Mouse (Mus musculus): ENCODE data around the gene Tnnt2.

Tnnt2 gene

DNA sequence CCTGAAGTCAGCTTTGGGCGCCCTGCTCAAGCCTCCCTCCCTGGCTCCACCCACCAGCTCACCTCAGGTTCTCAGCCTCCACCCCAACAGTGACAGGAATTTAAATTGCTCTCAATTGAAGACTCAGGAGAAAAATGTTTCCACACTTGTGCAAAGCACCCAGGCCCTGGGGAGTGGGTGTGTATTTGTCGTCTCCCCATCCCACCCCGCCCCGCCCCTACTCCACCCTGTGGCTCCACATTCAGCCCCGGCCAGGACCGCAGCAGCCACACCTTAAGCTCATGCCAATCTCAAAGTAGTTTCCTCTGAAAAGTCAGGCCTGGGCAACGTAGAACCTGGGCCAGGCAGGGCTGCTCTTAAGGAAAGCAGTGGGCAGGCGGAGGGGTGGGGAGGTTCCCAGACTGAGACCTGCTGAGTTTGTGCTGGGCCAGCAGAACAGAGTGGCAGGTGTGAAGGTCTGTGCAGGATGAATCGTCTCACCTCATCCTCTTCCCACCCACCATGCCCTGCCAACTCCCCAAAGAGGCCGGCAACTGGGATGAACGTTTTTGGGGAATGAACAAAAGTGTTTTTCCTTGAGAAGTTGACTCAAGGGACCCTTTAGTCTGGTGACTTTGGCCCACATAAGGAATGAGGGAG is 21.1 kb downstream of the Tnnt2 start:
- DNase-seq = no peak

DNA sequence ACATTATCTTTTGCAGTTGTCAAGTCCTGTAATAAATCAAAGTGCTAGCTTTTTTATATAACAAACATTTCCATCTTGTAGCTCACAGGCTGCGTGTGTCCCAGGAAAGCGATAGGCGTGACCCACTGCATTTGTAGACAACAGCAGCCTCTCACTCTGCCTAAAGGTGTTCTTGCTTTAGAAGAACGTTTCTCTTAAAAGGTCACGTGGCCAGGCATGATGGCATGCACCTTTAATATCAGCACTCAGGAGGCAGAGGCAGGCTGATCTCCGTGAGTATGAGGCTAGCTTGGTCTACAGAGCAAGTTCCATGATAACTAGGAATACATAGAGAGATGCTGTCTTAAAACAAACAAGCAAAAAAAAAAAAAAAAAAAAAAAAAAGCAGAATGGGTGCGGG is 22.4 kb downstream of the Tnnt2 start:
- DNase-seq = no peak

DNA sequence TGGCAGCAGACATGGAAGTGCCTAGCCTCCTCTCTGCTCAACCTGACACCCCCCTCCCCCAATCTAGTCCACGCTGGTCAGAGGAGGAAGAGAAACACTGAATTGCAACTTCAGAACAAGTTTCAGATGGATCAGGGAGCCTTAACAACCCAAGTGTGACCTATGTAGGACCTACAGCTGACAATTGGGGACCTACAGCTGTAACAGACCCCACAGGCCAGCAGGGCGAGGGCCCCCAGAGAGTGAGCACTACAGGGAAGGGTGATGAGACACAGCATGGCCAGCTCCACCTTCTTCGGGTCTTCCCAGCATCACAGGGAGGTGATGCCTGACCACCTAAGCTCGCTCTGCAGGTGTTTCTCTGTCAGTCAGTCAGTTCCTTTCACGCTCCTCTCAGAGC is 24.9 kb downstream of the Tnnt2 start:
- DNase-seq = no peak

DNA sequence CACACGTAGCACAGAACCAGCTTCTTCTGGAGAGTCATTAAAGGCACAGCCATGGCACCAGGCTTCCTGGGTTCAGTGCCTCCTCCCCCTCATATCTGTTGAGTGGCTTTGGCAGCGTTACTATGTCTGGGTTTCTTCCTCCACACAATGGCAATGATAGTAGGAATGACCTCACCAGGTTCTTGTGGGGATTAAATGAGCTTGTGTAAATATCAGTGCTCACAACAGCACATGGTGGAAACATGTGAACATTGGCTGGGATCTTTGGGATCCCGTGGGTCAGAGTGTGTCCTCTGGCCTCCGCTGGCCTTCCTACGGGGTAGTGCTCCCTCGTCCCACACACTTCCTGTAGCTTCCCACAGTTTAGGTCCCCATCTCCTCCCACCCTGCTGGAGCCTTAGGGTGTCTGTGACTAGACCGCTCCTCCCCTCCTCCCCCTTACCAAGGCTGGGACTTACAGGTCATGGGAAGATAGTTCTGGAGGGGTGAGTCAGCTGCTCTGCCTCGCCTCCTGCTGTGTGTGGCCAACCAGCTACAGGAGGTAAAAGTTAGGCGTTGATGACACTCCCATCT is 25.9 kb downstream of the Tnnt2 start:
- no peak for DNase-seq

DNA sequence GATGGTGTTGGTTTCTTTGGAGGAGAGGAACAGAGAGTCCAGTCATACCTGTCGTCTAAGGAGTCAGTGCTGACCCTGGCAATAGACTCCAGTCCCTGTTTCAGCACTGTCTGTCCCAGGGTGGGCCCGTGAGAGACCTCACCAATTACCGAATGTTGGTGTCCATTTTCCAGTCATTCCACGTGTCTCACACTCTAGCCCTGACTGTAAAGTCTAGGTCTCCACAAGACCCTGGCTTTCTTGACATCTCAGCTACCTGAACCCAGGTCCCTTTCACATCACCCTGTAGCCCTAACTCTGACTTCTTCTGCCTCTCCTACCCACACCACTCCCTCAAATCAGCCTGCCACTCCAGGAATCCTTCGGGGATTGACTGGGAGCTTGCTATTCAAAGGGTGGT is 26.4 kb downstream of the Tnnt2 start:
- no peak for DNase-seq

DNA sequence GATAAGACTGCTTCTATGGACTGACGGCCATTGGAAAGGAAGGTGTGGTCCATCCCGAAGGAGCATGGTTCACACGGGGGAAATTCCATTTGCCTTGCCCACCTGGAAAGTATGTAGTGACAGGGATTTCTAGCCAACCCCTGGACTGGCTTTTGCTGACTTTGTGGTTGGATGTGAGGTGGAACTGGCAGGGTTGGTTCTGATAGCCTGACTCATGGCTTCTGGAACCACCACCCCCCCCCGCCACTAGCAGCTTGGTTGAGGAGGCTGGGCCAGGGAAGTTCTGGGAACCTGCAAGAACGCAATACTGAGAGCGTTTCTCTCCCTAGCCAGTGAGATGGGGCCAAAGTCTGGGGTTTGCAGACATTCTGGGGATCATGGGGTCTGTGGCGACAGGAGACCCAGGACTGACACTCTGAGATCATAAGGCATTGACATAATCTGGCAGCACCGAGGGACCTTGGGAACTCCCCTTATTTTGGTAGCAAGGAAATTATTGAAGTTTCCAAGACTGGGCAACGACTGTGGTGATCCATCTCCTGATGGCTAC is 27.7 kb downstream of the Tnnt2 start:
- DNase-seq = no peak

DNA sequence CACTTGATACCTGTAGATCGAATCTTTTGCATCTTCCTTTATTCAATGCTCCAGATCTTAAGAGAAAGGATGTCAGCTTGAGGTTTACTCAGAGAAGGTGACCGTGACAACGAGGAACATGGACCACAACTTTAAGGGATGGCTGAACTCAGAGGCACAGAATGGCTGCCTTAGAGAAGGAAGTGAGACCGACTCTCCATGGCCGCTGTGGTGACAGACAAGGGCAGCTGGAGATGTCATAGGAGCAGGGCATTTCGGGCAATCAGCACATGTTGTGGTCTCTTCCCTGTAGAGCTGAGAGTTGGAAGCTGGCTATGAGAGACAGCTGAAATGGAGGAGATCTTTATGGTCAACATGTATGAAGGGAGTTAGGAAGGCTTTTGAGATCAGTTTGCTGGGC is 28.7 kb downstream of the Tnnt2 start:
- DNase-seq = no peak

DNA sequence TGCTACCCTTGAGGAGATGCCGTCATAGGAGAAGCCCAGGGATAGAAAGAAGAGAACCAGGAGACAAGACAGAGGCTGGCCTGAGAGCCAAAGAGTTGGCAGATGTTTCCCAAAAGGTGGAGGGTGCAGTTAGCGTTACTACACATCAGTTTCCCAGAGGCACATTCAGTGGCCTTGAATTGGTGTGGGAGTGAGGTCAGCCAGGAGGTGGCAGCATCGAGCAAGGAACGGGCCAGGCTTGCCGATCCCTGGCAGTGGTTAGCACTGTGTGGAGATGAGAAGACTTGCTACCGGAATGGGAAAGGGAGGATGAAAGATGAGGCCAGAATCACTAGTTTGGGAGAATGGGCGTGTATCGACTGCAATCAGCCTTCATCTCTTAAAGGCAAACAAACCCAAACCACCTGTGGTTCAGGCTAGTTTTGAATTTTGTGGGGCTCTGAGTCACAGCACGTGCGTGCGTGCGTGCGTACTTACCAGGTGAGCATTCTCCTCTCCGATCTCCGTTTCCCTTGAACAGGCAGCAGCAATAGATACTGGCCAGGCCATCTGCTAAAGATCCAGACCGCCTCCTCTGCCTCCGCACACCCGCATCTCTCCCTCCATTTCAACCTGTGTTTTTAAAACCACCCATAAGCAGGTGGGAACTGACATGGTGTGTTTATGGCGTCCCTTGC is 29.5 kb downstream of the Tnnt2 start:
- peak; percentile 77 for DNase-seq

DNA sequence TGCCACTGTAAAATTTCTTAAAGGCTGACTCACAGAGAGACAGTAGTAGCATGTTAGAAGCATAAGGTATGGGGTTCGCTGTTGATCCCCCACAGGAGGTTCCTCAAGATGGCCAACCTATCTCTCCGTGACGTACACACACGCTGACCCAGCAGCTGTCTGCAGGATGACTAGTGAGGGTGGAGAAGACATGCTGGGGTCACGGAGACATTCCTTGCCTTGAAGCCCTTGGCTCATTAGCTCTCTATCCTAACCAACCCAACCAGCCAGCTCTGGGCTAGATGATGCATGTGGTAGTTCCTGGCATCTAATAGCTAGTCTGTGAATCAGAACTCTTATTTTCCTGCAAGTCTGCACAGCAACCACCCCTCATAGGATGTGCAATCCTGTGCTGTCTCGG is 32.4 kb downstream of the Tnnt2 start:
- DNase-seq = no peak

DNA sequence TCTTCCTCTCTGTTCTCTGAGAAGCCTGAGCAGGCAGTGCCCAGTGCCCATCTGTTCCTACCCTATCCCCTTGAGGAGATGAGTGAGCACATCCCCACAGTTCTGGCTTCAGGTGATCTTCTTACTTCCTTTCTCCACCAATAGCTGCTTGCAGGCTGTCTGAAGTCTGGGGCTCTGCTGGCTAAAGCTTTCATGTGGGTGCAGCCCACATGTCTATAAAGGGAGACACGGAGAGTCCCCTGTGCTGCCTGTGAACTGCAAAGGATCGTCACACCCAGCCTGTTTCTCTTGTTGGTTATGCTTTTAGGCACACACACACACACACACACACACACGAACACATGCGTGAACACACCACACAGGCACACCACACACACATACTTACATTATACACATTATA is 36.8 kb downstream of the Tnnt2 start:
- DNase-seq = no peak

DNA sequence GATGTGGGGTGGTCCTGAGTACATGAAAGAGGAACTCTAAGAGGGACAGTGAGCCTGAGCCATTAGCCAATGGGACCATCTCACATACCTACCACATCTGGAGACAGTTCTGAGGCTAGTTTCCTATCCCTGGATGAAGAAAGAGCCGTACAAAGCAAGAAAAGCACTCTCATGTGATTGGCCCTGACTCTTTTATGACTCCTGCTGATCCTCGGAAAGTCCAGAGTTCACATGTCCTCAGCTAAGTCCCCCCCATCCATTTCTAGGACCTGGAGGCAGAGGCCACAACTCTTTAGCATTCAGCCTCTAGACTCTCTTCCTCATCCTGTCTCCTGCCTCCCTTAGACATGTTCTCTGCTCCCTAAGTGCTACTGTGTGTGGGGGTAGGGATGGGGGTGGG is 41.1 kb downstream of the Tnnt2 start:
- no peak for DNase-seq

DNA sequence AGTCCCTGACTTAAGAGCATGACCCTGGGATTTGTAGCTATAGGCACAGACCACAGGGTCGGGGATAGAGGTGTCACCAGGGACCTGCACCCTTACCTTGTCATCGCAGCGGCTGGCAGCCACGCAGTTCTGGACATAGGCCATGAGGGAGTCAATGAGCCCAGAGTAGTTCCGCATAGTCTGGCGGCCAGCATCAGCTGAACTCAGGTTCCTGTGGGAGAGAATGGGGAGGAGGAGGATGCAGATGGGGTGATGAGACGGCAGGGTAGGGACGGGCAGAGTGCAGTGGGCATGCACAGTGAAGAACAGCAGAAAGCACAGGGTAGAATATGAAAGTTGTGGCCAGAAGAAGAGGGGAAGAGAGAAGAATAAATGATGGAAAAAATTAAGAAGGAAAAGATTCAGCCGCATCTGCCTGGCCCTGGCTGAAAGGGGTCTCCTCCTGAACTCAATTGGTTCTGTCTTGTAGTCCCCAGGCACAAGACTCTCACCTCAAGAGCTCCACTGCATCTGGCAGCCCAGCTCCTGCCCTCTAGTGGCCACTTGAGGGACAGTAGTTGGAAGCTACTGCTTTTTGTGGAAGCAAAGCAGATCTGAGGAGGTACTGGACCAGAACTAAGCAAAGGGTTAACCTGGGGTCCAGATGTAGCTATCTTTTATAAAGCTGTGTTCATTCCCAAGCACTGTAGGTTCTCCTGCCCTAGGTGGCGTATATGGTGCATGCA is 46.4 kb downstream of the Tnnt2 start:
- DNase-seq = peak; percentile 35

DNA sequence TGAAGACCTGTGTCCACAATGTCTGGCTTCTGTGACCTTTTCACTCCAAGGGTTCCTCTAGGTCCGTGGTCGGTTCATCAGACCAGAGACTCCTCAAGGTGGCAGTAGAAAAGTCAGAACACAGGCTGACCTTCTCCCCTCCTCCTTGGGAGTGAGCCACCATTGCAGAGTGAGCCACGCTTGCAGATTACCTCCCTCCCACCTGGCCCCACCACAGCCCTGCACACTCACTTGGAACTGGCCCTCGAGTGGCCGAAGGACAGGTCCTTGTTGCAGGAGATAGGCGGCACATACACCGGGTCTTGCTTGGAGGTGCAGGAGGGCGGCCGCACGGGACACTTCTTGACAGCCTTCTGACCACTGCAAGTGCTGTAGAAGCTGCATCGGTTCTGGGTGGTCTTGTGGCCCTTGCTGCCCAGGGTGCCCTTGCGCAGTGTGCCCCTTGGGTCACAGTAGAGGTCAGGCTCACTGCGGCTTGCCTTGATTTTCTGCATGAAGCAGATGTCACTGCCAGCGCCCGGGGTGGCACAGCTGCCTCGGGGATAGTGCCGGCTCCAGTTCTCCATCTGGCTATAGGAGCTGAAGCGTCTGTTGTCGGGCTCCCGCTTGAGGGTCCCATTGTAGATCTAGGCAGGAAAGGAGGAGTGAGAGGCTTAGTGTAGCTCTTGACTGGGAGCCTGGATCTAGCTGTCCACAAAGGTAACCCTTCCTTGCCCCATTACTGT is 53.5 kb downstream of the Tnnt2 start:
- DNase-seq = no peak

DNA sequence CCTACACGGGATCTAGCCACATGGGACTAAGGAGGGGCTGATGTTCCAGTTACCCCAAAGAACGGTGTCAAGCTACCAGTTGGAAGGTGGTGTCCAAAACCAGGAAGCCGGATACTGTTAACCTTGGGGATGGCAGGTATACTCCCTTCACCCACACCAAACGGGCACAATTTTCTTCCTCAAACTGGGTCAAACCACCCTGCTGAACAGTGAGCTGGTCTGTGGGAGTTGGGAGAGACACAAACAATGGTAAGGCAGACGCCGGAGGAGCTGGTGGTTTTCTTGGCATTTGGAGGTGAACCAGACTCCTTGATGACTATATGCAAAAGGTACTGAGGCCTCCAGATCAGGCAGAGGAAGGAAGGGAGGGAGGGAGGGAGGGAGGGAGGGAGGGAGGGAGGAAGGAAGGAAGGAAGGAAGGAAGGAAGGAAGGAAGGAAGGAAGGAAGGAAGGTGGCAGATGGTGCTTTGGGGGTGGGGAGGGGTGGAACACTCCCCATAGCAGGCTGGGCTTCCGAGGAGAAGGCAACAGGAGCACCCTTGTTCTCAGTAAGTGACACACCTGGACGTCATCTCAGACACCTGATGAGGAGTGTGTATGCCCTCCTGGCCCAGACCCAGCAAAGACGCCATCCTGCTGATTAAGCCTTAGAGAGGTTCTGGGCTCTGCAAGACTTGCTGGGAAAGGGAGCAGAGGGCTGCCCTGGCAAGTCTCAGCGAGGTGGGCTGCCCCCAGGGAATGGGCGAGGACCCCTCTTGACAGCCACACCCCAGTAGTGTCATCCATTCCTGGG is 55.5 kb downstream of the Tnnt2 start:
- no peak for DNase-seq

DNA sequence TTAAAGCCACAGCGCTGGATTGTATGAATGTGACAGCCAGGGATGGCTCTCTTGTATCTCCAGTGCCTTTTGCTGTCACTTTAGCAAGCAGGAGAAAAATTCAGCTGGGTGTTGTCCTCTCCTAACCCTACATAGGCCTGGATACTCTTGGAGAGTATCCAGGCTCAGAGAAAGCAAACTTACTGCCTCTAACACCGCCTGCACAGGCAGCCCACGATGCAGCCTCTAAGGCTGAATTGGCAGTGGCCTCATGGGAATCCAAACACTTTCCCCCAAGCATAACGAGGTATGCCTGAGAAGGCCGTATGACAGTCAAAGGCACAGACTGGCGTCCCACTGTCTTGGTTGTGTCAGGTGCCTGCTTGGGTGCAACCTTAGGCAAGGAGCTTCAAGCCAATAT is 56.1 kb downstream of the Tnnt2 start:
- DNase-seq = no peak

DNA sequence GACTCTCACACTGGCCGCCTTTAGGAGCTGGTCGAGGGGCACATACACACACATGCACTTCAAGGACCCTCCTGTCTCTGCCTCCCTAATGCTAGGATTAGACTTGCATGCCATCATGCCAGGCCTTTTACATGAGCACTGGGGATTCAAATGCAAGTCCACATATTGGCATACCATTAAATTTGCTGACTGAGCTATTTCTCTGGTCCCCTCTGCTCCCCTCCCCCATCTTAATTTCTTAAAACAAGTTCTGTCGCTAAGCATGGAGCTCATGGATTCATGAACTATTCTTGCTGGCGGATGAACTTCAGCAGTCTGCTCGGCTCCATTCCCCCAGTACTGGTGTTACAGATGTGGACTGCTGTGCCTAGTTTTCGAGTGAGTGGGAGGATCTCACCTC is 56.6 kb downstream of the Tnnt2 start:
- no peak for DNase-seq

DNA sequence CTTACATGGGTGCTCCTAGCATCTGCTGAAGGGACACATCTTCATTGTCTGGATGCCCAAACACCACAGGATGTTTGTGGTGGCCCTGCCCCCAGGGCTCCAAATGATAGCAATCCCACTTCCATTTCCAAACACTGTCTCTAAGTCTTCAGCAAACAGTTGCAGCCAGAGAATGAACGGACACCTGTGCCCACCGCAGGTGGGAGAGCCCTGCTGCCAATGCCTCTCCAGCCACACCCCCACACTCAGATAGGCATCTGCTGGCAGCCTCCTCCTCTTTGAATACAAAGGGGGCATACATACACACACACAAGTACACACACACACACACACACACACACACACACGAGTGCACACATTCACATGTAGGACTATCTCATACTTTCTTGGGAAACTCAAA is 57.2 kb downstream of the Tnnt2 start:
- DNase-seq = peak; percentile 10

DNA sequence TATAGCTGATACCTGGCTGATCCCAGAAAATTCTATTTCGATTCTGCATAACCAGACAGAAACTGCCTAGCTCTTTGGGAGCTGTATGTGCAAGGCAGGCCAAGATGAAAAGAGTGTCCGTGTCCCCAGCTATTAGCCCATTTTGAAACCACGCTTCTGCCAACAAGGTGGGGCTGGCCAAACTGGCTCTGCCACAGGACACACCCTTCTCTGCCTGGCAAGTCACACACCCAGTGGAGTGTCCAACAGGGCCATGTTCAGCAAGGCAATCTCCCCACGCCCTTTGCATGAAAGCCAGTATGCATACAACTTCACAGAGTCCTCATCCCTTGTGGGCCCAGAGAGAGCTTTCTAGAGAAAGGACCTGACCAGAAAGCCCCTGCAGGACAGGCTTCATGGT is 59.2 kb downstream of the Tnnt2 start:
- no peak for DNase-seq

DNA sequence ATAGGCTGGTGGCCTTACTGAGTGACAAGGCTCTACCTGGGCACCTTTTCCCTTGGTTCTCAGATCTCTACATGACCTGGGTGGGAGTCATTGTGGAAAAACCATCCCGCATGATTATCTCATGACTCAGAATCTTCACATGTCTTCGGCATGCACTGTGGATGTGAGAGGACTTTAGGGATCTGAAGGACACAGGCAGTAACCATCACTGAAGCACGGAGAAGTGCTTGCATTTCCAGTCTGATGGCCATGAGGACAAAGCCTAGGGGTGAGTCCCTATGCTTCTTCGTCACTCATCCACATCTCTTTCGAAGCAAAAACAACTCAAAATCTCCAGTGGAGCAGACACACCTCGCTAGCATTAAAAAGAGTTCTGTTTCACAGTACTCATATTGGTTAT is 63.1 kb downstream of the Tnnt2 start:
- no peak for DNase-seq

DNA sequence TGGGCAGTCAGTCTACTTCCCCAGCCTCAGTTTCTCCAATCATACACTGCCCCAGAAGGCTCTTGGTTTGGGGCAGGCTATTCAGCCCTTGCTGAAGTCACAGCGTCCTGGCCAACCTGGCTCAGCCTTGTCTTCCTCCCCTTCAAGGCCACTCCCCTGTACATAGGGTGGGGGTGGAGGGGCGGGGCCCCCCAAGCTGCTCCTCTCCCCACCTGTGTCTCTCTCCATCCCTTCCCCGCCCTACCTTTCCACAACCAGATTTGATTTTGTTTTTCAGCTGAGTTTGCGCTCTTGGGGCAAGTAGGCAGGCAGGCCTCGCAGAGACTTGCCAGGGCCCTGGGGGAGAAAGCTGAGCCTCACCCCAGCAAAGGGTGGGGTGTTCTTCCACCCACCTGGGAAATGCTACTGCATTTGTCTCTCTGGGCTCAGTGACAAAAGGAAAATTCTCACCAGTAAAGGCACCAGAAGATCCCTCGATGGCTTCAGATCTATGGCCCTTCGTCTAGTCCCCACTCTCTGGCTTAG is 63.9 kb downstream of the Tnnt2 start:
- no peak for DNase-seq

Measured in cerebellum, adult 8-10 months (tissue).